Mouse (Mus musculus) embryonic stem cell, embryonic (primary cell): ENCODE measurements around the gene Grk5.

ENCODE experiments used
- CTCF ChIA-PET, 4 experiments: fragments of 300-600 bp in 2 of 4; fragments of 350-600 bp in 2 of 4; sonication (Branson Sonifier 250); formaldehyde crosslinking; loops; one replicate each; lab custom pipeline; 2022; ENCODE audit warnings: inconsistent platforms in 2 of 4; lab: Charles Lee
- POLR2A ChIA-PET, 4 experiments: fragments of 300-600 bp in 2 of 4; fragments of 350-600 bp in 2 of 4; sonication (Branson Sonifier 250); formaldehyde crosslinking; loops; one replicate each; lab custom pipeline; 2022; ENCODE audit warnings: antibody characterized with exemption in 4 of 4, inconsistent platforms in 1 of 4; lab: Charles Lee

Gene Grk5

DNA sequence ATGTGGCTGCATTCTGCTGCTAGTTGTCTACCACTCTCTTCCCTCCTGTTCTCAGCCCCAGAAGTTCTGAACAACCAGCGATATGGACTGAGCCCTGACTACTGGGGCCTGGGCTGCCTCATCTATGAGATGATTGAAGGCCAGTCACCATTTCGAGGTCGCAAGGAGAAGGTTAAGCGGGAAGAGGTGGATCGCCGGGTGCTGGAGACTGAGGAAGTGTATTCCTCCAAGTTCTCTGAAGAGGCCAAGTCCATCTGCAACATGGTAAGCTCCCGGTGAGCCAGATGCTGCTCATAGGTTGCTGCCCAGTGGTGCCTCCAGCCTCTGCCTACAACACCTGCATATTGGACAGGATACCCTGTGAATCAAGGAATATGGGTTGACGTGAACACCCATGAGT lies 193.5 kb downstream of the Grk5 start:
- ChIA-PET CTCF (interaction anchor here in 3 of 4 experiments (0.8 to 3.6 kb wide), 5 partner anchors 191 to 245 kb away, joined by 5 to 32 read pairs (median 15); partner anchors contain the start of gene Grk5 (in 1 of the 3)), POLR2A (no interaction called here)

- ChIA-PET CTCF (interaction anchor here (0.5 to 3.6 kb wide), 61 partner anchors 8 to 812 kb away, joined by 3 to 32 read pairs (median 3); partner anchors contain the start of genes Grk5 (in 4 of the 4), Fam45a (in 1 of the 4) and Prdx3 (in 1 of the 4)), POLR2A (interaction anchor here in 2 of 4 experiments (1.0 to 2.3 kb wide), 7 partner anchors 11 to 247 kb away, joined by 3 to 8 read pairs (median 5); partner anchors contain the start of genes Grk5 (in 2 of the 2) and Prdx3 (in 2 of the 2))
These were observed 194.8 kb downstream of the Grk5 start for GRCm38 (mm10) chr19:61084149-61084940.

DNA sequence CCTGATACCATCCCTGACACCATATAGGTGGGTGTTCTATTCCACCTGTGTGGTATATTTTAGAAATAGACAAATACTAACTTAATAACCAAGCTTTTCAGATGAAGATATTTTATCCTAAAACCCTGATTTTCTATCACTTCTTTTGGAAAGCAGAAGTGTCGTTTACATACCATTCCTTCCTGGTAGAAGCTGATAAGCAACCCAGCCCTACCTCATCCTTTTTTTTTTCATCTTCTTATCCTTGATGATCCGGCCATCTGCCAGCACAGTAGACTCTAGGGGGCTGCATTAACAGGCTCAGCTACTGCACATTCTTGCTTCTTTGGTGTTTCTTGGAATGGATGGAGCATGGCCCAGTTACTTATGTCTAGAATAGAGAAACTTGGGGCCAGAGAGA lies 195.7 kb downstream of the Grk5 start:
- ChIA-PET CTCF (interaction anchor here (0.6 to 3.6 kb wide), 26 partner anchors 9 to 813 kb away, joined by 3 to 32 read pairs (median 5); partner anchors contain the start of gene Grk5 (in 2 of the 4)), POLR2A (interaction anchor here in 2 of 4 experiments (1.1 to 2.3 kb wide), 6 partner anchors 12 to 248 kb away, joined by 3 to 8 read pairs (median 6); partner anchors contain the start of genes Grk5 (in 2 of the 2) and Prdx3 (in 1 of the 2))

GRCm38 (mm10) chr19:61087781-61088180 lies 198.2 kb downstream of the Grk5 start:
- ChIA-PET CTCF (interaction anchor here in 2 of 4 experiments (1.2 to 2.3 kb wide), 2 partner anchors 204 to 250 kb away, joined by 3 to 5 read pairs; no protein-coding TSS in a partner anchor), POLR2A (no interaction called here)

DNA sequence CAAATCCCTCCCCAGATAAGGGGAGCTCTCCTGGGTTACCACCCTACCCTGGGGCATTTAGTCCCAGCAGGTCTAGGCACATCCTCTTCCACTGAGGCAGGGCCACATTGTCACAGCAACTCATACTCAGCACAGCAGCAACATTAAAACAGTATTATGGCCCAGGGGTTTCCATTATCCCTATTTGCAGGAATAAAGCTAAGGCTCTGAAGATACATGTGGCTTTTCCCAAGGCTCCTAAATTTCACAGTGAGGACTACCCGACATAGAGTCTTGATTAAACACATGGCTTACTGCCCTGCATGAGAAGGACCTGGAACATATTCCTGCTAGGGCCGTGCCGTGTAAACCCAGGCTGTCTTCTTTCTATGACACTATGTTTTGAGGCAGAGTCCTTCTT lies 199.5 kb downstream of the Grk5 start:
- POLR2A ChIA-PET: interaction anchor here in 1 of 4 experiments (1.0 kb wide), 1 partner anchor 215 kb away, joined by 3 read pairs; the partner anchor contains the start of gene Prdx3
- CTCF ChIA-PET: interaction anchor here in 3 of 4 experiments (1.1 to 2.3 kb wide), 3 partner anchors 9 to 252 kb away, joined by 3 to 5 read pairs (median 5); no protein-coding TSS in a partner anchor

DNA sequence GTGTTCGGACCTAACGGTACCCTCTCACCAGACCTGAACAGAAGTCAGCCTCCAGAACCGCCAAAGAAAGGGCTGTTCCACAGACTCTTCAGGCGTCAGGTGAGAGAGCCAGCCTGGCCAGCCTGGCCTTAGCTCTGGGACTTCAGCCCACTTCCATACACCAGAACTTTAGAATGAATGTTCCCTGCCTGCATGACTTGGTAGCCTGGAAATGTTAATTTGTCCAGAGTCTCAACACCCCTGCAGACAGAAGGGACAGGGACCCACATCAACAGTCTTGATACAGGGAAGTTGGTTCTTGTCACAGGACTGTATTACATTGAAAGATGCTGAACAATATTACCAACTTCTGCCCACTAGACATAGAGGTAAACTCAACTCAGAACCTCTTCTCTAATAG lies 201.0 kb downstream of the Grk5 start:
- CTCF ChIA-PET: no interaction called here
- POLR2A ChIA-PET: no interaction called here

DNA sequence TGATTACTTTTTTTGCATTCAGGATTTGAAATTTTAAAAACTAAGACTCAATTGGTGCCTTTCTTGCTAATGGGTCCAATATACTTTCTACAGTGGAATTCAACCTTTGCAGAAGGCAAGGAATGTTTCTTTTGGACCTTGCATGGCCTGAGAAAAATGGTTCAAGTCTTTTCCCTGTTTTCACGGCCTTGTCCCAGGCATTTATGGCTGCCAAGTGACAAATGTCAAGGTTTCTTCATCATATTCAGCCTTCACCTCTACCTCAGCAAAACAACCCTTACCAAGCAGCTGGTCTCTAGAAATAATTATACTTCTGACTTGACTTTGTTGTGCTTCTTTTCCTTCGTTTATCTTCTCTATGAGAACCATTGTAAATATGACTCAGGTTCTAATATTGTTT lies 207.2 kb downstream of the Grk5 start:
- POLR2A ChIA-PET: no interaction called here

GRCm38 (mm10) chr19:61097764-61098163 lies 208.2 kb downstream of the Grk5 start:
- ChIA-PET CTCF (interaction anchor here (0.6 to 1.8 kb wide), 23 partner anchors 8 to 1924 kb away, joined by 3 to 8 read pairs (median 4); partner anchors contain the start of gene Grk5 (in 1 of the 4)), POLR2A (interaction anchor here in 1 of 4 experiments (0.5 to 1.7 kb wide), 2 partner anchors 208 to 215 kb away, joined by 3 to 5 read pairs; partner anchors contain the start of gene Grk5)

More for the DNA sequence above, 207.2 kb downstream of the Grk5 start:
- CTCF ChIA-PET: interaction anchor here in 1 of 4 experiments (1.4 to 1.8 kb wide), 2 partner anchors 13 to 207 kb away, joined by 4 to 8 read pairs; partner anchors contain the start of gene Grk5

DNA sequence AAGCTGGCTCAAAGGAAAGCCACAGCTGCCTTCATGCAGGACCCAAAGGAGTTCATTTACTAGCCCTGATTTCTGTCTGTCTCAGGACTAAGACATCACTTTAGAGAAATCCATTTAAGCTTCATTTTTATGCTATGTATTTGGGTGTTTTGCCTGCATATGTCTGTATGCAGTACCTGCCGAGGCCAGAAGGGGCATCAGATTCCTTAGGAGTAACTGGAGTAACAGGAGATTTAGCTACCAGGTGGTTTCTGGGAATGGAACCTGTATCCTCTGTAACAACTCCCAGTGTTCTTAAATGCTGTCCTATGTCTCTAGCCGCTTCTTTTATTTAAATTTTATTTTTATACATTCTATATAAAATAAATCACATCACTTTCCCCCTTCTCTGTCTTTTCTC lies 220.6 kb downstream of the Grk5 start:
- CTCF ChIA-PET: interaction anchor here (0.5 to 1.6 kb wide), 28 partner anchors 9 to 632 kb away, joined by 3 to 10 read pairs (median 4); no protein-coding TSS in a partner anchor
- POLR2A ChIA-PET: interaction anchor here in 3 of 4 experiments (0.6 to 1.8 kb wide), 8 partner anchors 11 to 530 kb away, joined by 3 to 9 read pairs (median 4); partner anchors contain the start of genes Grk5 (in 2 of the 3) and Cacul1 (in 1 of the 3)

- ChIA-PET POLR2A (interaction anchor here (0.6 to 2.5 kb wide), 29 partner anchors 10 to 550 kb away, joined by 3 to 28 read pairs (median 4); partner anchors contain the start of genes Zfp950 (in 3 of the 4), Cacul1 (in 1 of the 4), Fam45a (in 1 of the 4) and Grk5 (in 1 of the 4)), CTCF (interaction anchor here in 3 of 4 experiments (0.6 to 1.8 kb wide), 18 partner anchors 9 to 235 kb away, joined by 3 to 15 read pairs (median 5); no protein-coding TSS in a partner anchor)
These were observed 241.5 kb downstream of the Grk5 start for GRCm38 (mm10) chr19:61131096-61131495.

GRCm38 (mm10) chr19:61138655-61139054 lies 249.1 kb downstream of the Grk5 start:
- CTCF ChIA-PET: interaction anchor here in 1 of 4 experiments (1.7 kb wide), 1 partner anchor 7 kb away, joined by 6 read pairs; no protein-coding TSS in a partner anchor
- POLR2A ChIA-PET: interaction anchor here in 1 of 4 experiments (0.6 kb wide), 1 partner anchor 16 kb away, joined by 4 read pairs; no protein-coding TSS in a partner anchor

DNA sequence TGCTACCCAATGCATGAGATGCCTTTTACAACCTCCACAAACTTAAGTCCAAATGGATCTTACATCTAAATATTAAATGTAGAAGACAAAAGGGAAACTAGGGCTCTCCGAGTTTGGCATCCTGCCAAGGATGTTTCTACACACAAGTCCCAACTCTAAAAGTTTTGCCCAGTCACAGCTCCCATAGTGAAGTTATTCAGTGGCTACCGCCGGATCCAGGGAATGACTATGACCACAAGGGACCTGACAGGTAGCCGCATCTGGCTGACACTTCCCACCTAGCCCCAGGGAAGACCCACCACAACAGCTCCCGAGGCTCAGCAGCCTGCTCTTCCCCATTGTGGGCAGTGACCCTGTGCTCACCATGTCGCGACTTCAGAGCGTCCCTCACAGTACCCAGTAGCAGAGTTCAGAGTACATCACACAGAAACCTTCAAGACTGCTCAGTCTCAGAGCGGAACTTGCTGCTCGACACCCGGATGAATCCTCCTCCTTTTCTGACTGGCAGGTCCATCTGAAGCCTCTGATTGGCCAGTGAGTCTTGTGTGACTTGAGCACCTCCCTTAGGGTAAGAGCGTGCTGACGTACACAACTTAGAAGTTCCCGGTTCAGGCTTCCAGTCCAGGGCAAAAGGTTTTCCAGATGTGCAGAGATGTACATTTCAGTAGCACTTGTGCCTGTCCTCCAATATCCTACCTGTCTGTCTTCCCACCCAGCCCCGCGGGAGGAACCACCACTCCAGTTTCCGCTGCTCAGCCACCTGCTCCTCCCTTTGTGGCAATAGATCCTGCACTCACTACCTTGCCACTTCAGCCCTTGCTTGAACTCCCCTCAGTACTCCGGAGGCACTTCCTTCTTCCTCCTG lies 251.0 kb downstream of the Grk5 start, which contains the start of gene Zfp950:
Zfp950 (minus strand) TSS at position 499 of the 865 bp plus-strand sequence.
- ChIA-PET POLR2A (interaction anchor here in 3 of 4 experiments (0.6 to 3.4 kb wide), 21 partner anchors 9 to 560 kb away, joined by 3 to 28 read pairs (median 3); partner anchors contain the start of genes Cacul1 (in 1 of the 3), Eif3a (in 1 of the 3) and Grk5 (in 1 of the 3)), CTCF (interaction anchor here in 2 of 4 experiments (0.9 to 1.7 kb wide), 3 partner anchors 9 to 11 kb away, joined by 3 to 6 read pairs (median 5); no protein-coding TSS in a partner anchor)

- ChIA-PET CTCF (interaction anchor here in 2 of 4 experiments (0.7 to 1.4 kb wide), 4 partner anchors 10 to 124 kb away, joined by 3 to 5 read pairs (median 3); no protein-coding TSS in a partner anchor), POLR2A (interaction anchor here in 3 of 4 experiments (0.6 to 3.4 kb wide), 16 partner anchors 10 to 561 kb away, joined by 3 to 28 read pairs (median 3); partner anchors contain the start of genes Cacul1 (in 1 of the 3), Eif3a (in 1 of the 3) and Grk5 (in 1 of the 3))
These were observed 251.8 kb downstream of the Grk5 start for GRCm38 (mm10) chr19:61141299-61141698.
